Mouse (Mus musculus) activated CD4-positive, CD25-positive, alpha-beta regulatory T cell, adult 4 months (primary cell): ENCODE measurements around the gene Nudt3. TPM values are rescaled to one million over a fixed set of nuclear protein-coding genes. Genes with fewer than 3 reads are reported as not detected.

Experiments used
- ATAC-seq: one replicate; pipeline ENCODE4 v1.8.0; 2017
- polyA plus RNA-seq, 2 experiments: library from polyadenylated mRNA; unstranded; fragments of 100-300 nt; shearing (Covaris generic); gene quantifications; one replicate each; pipeline ENCODE4 v1.2.1; 2017

Nudt3 gene
- polyA plus RNA-seq, 2 experiments from 2014 or later = 34.7 to 38.1 TPM

GRCm38 (mm10) chr17:27596376-27597190, 26.7 kb downstream of the Nudt3 start:
- ATAC-seq = no peak

GRCm38 (mm10) chr17:27595659-27596375, 27.5 kb downstream of the Nudt3 start:
- ATAC-seq = no peak

- no peak for ATAC-seq
These were observed 30.8 kb downstream of the Nudt3 start for GRCm38 (mm10) chr17:27592565-27592910.

- ATAC-seq = peak; percentile 65
These were observed 31.3 kb downstream of the Nudt3 start for GRCm38 (mm10) chr17:27591826-27592564.

- ATAC-seq = no peak
These were observed 35.1 kb downstream of the Nudt3 start for GRCm38 (mm10) chr17:27588231-27588630.

GRCm38 (mm10) chr17:27587252-27587651, 36.0 kb downstream of the Nudt3 start:
- ATAC-seq = no peak

- ATAC-seq = no peak
These were observed 36.6 kb downstream of the Nudt3 start for GRCm38 (mm10) chr17:27586661-27587060.

- ATAC-seq = no peak
These were observed 40.0 kb downstream of the Nudt3 start for GRCm38 (mm10) chr17:27583185-27583894.

- no peak for ATAC-seq
These were observed 42.8 kb downstream of the Nudt3 start for GRCm38 (mm10) chr17:27580392-27581068.

- ATAC-seq = no peak
These were observed 43.5 kb downstream of the Nudt3 start for GRCm38 (mm10) chr17:27579816-27580215.

GRCm38 (mm10) chr17:27578487-27578886, 44.8 kb downstream of the Nudt3 start:
- ATAC-seq = no peak

- ATAC-seq = no peak
These were observed 45.8 kb downstream of the Nudt3 start for GRCm38 (mm10) chr17:27577468-27577867.

GRCm38 (mm10) chr17:27576056-27576455, 47.2 kb downstream of the Nudt3 start:
- no peak for ATAC-seq

GRCm38 (mm10) chr17:27575116-27575776, 48.0 kb downstream of the Nudt3 start:
- ATAC-seq = no peak

- no peak for ATAC-seq
These were observed 48.7 kb downstream of the Nudt3 start for GRCm38 (mm10) chr17:27574470-27575115.

GRCm38 (mm10) chr17:27573772-27574320, 49.4 kb downstream of the Nudt3 start:
- ATAC-seq = no peak

- no peak for ATAC-seq
These were observed 52.0 kb downstream of the Nudt3 start for GRCm38 (mm10) chr17:27571315-27571714.

GRCm38 (mm10) chr17:27568228-27568627, 55.1 kb downstream of the Nudt3 start:
- ATAC-seq = no peak

- ATAC-seq = peak; percentile 34
These were observed 57.4 kb downstream of the Nudt3 start for GRCm38 (mm10) chr17:27565942-27566267.

- peak; percentile 93 for ATAC-seq
These were observed 57.9 kb downstream of the Nudt3 start, which contains the start of gene AI413582 for GRCm38 (mm10) chr17:27565163-27565941. TSS of gene AI413582 (minus strand) at chr17:27565756.
